Mouse (Mus musculus): ENCODE results near the gene Fam172a. TPM values are rescaled to one million over a fixed set of nuclear protein-coding genes. Genes with fewer than 3 reads are reported as not detected.

Gene Fam172a
- polyA plus RNA-seq, 1 experiment from 2014 or later, result 15.6 TPM

DNA sequence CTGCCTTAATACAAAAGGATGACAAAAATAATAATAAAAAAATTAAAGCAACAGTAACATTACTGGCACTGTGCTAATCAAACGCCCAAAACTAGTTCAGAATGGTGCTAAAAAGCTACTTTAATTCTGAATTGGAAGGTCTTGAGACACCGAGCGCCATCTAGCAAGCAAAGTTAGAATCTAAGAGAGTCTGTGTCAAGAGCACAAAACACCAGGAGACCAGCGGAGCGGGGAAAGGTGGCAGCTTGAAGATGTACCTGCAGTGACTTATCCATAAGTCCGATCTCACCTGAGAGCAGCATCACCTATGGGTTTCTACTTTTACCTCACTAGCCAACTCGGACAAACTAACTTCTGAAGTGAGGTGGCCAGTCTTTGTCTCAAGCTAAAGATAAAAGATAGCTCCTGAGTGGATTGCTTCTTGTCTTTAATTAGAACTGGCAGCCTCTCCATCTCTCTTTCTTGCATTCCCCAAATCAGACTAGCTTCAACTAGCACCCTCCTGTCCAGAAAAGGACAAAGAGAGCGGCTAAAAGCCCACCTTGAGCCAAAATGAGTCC, 474.1 kb downstream of the Fam172a start:
- Histone ChIP-seq H3K4me2 (no peak overlapping the region), H3K4me3 (no peak overlapping the region), H3K9me3 (replicated peaks) (no peaks in the 10 kb centered on the region), H3K9ac (no peak overlapping the region), H3K36me3 (no peaks in the 10 kb centered on the region), H3K4me1 (no peaks in the 10 kb centered on the region), H3K27ac (no peak overlapping the region), H3K27me3 (replicated peaks) (peaks cover 81% of the 10 kb centered on the region)
- ATAC-seq, result no peak
- WGBS (ENCODE audit: insufficient replicate concordance), result 4% methylated on average over 8 of the region's 8 CpGs

DNA sequence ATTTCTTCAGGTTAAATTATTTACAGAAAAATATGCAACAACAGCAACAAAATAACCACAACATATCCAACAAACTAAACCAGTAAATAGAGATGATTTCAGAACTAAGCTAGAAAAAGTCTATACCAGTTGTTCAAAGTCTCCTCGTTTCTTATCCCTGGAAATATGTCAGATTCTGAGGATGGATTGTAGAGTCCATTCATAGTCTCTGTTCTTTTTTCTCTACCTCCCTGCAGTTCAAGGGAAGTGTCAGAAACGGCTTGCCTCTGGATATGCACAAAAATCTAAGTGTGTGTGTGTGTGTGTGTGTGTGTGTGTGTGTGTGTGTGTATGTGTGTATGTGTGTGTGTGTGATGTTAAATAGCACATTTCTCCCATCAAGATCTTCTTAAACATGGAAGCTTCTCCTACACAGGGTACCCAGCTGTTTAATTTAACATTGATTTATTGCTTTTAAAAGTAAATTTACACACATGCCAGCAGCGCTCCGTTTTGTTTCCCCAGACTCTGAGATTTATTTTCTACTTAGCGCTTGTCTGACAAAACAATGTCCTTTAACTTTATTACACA, 475.6 kb downstream of the Fam172a start:
- Histone ChIP-seq H3K4me2 (no peak overlapping the region), H3K9me3 (replicated peaks) (no peaks in the 10 kb centered on the region), H3K27me3 (replicated peaks) (peaks cover 81% of the 10 kb centered on the region), H3K27ac (no peak overlapping the region), H3K4me3 (no peak overlapping the region), H3K9ac (no peak overlapping the region), H3K36me3 (no peaks in the 10 kb centered on the region), H3K4me1 (no peaks in the 10 kb centered on the region)
- no peak for ATAC-seq
- 12% methylated on average over 5 of the region's 5 CpGs for WGBS (ENCODE audit: insufficient replicate concordance)

DNA sequence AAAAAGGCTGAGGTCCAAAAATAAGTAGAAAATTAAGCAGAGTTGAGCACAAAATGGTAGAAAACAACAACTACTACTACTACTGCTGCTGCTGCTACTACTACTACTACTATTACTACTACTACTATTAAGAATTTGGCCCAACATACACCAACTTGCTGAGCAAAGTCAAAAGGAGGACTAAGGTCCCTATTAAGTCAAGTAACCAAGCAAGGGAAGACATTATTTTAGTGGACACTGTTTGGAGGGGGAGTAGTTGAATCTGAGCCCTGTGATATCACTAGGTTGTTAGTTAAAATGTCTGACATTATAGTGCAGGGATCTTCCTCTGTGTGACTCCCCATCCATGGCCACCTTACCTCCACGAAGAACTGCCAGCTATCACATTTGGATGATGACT, 476.2 kb downstream of the Fam172a start:
- H3K4me1 ChIP-seq, result no peaks in the 10 kb centered on the region
- peaks cover 81% of the 10 kb centered on the region for H3K27me3 ChIP-seq (replicated peaks)
- no peak for ATAC-seq
- H3K4me3 ChIP-seq, result no peak overlapping the region
- H3K4me2 ChIP-seq, result no peak overlapping the region
- no peak overlapping the region for H3K9ac ChIP-seq
- 0% methylated on average over 1 of the region's 1 CpGs for WGBS (ENCODE audit: insufficient replicate concordance)
- H3K36me3 ChIP-seq, result no peaks in the 10 kb centered on the region
- H3K9me3 ChIP-seq (replicated peaks), result no peaks in the 10 kb centered on the region
- no peak overlapping the region for H3K27ac ChIP-seq

DNA sequence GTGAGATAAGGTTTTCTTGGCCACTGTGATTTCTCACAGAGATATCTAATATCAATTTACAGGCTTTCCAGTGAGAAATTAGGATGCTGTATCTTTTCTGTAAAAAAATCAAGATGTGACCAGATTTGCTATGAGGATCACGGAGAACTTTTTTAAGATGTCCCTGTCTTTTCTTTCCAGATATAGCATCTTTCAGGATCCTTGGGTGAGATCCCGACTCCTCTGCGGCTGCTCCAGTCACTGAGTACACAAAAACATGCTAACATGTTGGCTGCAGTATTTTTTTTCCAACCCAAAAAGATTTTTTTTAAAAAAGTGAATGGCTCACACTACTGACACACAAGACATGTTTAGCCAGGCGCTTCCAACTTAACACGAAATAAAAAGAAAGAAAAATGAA, 476.9 kb downstream of the Fam172a start:
- Histone ChIP-seq H3K9ac (no peak overlapping the region), H3K9me3 (replicated peaks) (no peaks in the 10 kb centered on the region), H3K4me2 (no peak overlapping the region), H3K4me1 (no peaks in the 10 kb centered on the region), H3K27ac (no peak overlapping the region), H3K27me3 (replicated peaks) (peaks cover 85% of the 10 kb centered on the region), H3K36me3 (no peaks in the 10 kb centered on the region), H3K4me3 (no peak overlapping the region)
- ATAC-seq, result no peak
- 10% methylated on average over 5 of the region's 5 CpGs for WGBS (ENCODE audit: insufficient replicate concordance)

DNA sequence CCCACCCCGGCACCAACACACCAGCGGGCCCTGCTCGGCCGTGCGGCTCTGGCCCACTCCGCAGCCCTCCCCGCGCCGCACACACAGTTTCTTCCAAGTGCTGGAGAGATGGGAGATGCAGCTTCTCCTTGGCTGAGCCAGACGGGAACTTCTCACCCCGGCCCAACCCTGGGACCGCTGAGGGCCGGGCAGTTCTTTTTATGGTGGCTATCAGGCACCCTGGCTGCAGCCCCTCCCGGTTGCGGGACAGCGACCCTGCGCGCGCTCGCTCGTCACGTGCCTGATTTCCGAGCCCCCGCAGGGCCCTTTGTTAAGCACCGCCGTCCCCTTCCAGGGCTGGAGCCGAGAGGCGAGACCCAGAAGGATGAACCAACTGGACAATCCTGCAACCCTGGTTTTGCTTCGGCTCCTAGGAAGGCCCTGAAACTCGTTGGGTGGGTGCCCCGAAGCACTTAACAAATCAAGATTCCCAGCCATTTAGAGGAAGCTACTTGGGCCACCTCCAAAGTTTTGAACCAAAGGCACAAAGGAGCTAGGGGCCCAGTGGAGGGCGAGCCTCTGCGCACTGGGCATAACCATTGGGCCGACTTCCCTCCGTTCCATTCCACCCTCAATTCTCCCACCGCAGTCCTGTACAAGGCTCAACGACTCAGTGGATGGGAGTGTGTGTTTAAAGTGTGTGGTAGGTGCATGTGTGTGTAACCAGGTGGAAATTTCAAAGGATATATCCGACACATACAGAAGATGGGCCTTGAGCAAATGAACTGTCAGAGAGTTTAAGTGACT, 477.7 kb downstream of the Fam172a start:
- H3K4me2 ChIP-seq, result peak overlapping the region; percentile 37
- no peak overlapping the region for H3K27ac ChIP-seq

DNA sequence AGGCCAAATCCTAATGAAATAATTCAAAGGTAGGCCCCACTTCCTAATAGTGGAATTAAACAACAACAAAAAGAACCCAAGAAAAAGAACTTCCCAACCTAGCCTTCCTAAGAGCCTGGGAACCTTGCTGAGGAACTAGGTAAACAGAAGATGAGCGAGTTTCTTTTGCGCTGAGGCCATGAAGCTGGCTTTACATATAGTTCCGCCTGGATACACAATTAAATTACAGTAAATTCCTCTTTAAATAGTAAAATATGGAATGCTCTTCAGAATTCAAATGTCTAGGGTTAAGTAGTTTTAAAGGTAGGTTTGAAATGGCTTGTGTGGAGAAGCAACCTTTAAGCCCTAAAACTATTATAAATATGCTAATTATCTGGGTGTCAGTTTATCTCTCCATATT, 478.4 kb downstream of the Fam172a start:
- WGBS (ENCODE audit: insufficient replicate concordance), result 18% methylated on average over 3 of the region's 3 CpGs
- no peak for ATAC-seq

More for the DNA sequence above, 477.7 kb downstream of the Fam172a start:
- Histone ChIP-seq H3K9ac (no peak overlapping the region), H3K4me1 (no peaks in the 10 kb centered on the region), H3K9me3 (replicated peaks) (no peaks in the 10 kb centered on the region), H3K27me3 (replicated peaks) (peaks cover 88% of the 10 kb centered on the region), H3K4me3 (0 out of 2 replicates have a peak overlapping the region, but pooled peaks have one; percentile 15), H3K36me3 (no peaks in the 10 kb centered on the region)
- no peak for ATAC-seq
- WGBS (ENCODE audit: insufficient replicate concordance), result 4% methylated on average over 38 of the region's 38 CpGs

DNA sequence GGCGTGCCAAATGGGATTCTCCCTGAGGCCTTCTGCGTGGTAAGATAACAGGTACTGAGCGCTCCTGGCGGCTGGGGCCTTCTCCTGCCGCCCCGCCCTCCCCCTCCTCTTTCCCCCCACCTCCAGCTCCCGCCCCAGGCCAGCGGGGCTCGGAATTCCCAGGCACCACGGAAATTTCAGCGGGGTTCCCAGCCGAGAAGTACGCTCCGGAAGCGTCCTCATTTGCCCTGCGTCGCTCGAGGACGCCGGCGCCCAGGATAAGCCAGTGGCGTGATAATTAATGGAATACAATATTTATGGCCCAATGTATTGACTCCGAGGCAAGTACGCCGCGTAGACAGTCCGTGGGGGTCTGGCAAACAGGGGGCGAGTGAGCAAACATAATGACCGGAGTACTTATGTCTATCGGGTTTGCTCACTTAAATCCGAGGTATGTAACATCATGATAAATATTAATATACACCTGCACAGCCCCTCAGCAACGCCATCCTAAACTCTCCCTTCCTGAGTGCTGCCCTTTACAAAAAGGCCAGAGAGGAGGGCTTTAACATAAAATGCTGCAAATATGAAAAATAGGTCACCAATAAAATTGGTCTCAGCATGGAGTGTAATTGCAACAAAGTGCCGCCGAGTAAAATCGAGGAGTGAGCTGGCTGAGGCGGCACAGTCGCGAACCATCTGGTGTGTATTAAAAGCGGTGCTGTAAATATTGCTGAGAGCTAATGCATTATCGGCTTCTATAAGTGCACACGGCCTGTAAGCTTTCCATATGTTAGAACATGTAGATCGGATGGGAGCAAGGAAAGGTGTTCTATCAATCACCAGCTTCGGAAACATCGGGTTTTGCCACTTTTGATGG, 479.5 kb downstream of the Fam172a start:
- ATAC-seq, result no peak
- Histone ChIP-seq H3K9me3 (replicated peaks) (no peaks in the 10 kb centered on the region), H3K4me2 (peak overlapping the region; percentile 36), H3K4me3 (no peak overlapping the region), H3K27ac (no peak overlapping the region), H3K4me1 (no peaks in the 10 kb centered on the region), H3K9ac (no peak overlapping the region), H3K27me3 (replicated peaks) (peaks cover 95% of the 10 kb centered on the region), H3K36me3 (no peaks in the 10 kb centered on the region)
- 3% methylated on average over 41 of the region's 44 CpGs for WGBS (ENCODE audit: insufficient replicate concordance)

More for the DNA sequence above, 478.4 kb downstream of the Fam172a start:
- Histone ChIP-seq H3K9ac (no peak overlapping the region), H3K4me1 (no peaks in the 10 kb centered on the region), H3K36me3 (no peaks in the 10 kb centered on the region), H3K27me3 (replicated peaks) (peaks cover 90% of the 10 kb centered on the region), H3K27ac (no peak overlapping the region), H3K9me3 (replicated peaks) (no peaks in the 10 kb centered on the region), H3K4me2 (no peak overlapping the region), H3K4me3 (no peak overlapping the region)

DNA sequence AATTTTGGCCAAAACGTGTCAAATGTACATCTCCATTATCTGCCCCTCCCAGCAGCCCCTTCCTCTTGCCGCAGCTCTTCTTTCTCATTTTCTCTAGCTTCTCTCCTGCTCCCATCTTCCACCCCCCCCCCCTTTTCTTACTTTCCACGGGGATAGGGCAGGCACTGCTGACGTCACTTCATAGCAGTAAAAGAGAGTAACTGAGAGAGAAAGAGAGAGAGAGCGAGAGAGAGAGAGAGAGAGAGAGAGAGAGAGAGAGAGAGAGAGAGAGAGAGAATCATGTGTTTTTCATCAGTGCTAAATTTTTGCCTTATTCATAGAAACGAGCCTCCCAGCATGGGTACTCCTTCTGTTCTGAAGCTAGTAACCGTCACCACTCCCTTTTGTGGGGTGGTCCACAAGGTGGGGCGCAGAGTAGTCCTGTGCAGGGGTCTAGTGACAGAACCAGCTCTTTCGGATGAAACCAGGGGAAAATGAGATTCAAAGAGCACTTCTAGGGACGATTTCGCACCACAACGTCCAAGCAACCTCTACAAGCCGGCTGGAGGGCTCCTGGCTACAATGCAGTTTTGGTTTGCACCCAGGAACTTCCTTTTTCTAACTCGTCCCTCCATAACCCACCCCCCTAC, 480.2 kb downstream of the Fam172a start:
- WGBS (ENCODE audit: insufficient replicate concordance), result 3% methylated on average over 13 of the region's 14 CpGs
- Histone ChIP-seq H3K36me3 (no peaks in the 10 kb centered on the region), H3K9ac (no peak overlapping the region), H3K4me1 (no peaks in the 10 kb centered on the region), H3K27ac (no peak overlapping the region), H3K27me3 (replicated peaks) (peaks cover 96% of the 10 kb centered on the region), H3K9me3 (replicated peaks) (no peaks in the 10 kb centered on the region), H3K4me3 (no peak overlapping the region), H3K4me2 (no peak overlapping the region)
- no peak for ATAC-seq

DNA sequence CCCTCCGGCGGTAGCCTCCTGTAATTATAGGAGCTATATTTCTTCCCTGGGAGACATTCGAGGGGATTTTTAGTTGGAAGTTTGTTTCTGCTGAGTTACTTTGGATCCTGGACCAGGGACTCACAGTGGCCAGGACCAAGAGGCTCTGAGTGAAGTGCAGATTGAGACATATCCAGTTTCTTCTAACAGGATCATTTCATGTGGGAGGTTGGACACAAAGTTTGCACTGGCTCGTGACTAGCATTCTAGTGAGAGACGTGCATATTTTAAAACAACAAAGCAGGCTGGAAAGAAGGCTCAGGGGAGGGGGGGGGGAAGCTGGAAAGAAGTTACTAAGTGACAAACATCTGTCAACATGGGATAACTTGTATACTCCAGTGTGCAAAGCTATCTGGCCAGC, 481.2 kb downstream of the Fam172a start:
- no peak overlapping the region for H3K4me2 ChIP-seq
- no peak overlapping the region for H3K4me3 ChIP-seq
- no peak overlapping the region for H3K9ac ChIP-seq
- no peaks in the 10 kb centered on the region for H3K4me1 ChIP-seq
- WGBS (ENCODE audit: insufficient replicate concordance), result 11% methylated on average over 5 of the region's 5 CpGs
- H3K9me3 ChIP-seq (replicated peaks), result no peaks in the 10 kb centered on the region
- ATAC-seq, result no peak
- H3K27ac ChIP-seq, result no peak overlapping the region
- H3K36me3 ChIP-seq, result no peaks in the 10 kb centered on the region
- peaks cover 98% of the 10 kb centered on the region for H3K27me3 ChIP-seq (replicated peaks)

DNA sequence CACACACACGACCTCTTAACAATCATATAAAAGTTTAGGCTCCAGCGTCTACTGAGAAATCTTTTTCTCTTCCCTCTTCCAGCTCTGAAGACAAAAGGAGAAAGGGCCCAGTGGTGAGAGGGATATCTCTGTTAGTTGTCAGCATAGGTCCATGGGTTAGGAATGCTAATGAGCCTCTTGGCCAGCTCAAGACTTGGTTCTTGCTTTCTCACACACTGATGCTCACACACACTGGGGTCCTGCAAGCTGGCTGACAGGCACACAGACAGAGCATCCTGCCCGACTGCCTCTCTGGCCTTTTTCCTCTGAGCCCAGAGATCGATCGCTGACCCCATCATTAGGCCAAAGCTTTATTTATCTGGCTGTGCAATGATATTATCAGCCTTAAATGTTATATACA, 482.2 kb downstream of the Fam172a start:
- no peak for ATAC-seq
- Histone ChIP-seq H3K27me3 (replicated peaks) (peaks cover 96% of the 10 kb centered on the region), H3K4me2 (no peak overlapping the region), H3K36me3 (no peaks in the 10 kb centered on the region), H3K4me1 (no peaks in the 10 kb centered on the region), H3K27ac (no peak overlapping the region), H3K4me3 (no peak overlapping the region), H3K9ac (no peak overlapping the region), H3K9me3 (replicated peaks) (no peaks in the 10 kb centered on the region)
- 8% methylated on average over 5 of the region's 5 CpGs for WGBS (ENCODE audit: insufficient replicate concordance)

DNA sequence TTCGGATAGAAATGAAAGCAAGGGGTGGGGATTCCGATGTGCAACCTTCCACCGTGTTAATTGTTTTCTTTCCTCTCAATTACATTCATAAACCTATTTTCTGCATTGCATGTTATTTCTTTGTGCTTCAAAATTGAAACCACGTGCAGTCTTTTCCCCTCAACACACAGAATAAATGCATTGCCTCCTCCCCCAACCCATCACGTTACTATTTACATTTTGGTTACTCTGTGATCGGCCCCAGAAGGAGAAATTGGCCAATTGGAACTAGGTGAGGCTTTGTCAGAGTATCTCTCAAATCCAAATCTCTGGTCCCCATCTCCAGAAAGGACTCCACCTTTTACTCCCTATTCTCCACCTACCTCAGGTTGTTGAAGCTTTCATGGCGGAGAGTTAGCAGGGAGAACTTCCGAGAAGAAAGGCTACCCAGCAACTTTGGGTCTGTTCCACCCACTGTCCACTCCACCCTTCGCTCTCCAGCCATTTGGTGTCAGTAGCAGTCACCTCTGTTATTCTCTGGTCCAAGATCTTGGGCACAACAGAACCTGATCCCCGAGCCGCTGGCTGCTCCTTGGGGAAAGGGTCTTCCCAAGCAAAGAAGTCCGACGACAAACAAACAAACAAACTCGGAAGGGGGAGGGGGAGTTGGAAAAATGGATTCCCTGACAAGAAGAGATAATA, 483.1 kb downstream of the Fam172a start:
- no peak overlapping the region for H3K4me3 ChIP-seq
- no peak overlapping the region for H3K4me2 ChIP-seq
- H3K4me1 ChIP-seq, result no peaks in the 10 kb centered on the region
- no peak for ATAC-seq
- no peak overlapping the region for H3K9ac ChIP-seq
- H3K27ac ChIP-seq, result no peak overlapping the region
- peaks cover 93% of the 10 kb centered on the region for H3K27me3 ChIP-seq (replicated peaks)
- 7% methylated on average over 14 of the region's 14 CpGs for WGBS (ENCODE audit: insufficient replicate concordance)
- H3K9me3 ChIP-seq (replicated peaks), result no peaks in the 10 kb centered on the region
- no peaks in the 10 kb centered on the region for H3K36me3 ChIP-seq
